Mouse (Mus musculus) frontal cortex, adult 2 months (tissue): ENCODE data around the gene Myb. TPM values are rescaled to one million over a fixed set of nuclear protein-coding genes. Genes with fewer than 3 reads are reported as not detected.

Source experiments
- DNase-seq, 2 experiments: peaks; one replicate each; pipeline ENCODE4 v3.0.0; 2022; ENCODE audit warnings: low spot score in 1 of 2; ENCODE audit errors: extremely low spot score in 1 of 2
- polyA plus RNA-seq: library from polyadenylated mRNA; depleted of rRNA; stranded (reverse); fragments of >200 nt; gene quantifications from 2 replicates; pipeline ENCODE4 v1.2.3, GENCODE M21; 2012

Myb gene
- polyA plus RNA-seq, 1 experiment, result 0.24 TPM

GRCm38 (mm10) chr10:21144627-21145504 lies 15.9 kb downstream of the Myb start:
- DNase-seq, result peak; percentile 56 to 83

GRCm38 (mm10) chr10:21135297-21135696 lies 25.5 kb downstream of the Myb start:
- no peak for DNase-seq

GRCm38 (mm10) chr10:21130901-21131493 lies 29.8 kb downstream of the Myb start:
- no peak for DNase-seq

- no peak for DNase-seq
Measured at GRCm38 (mm10) chr10:21128086-21128611, 32.6 kb downstream of the Myb start.

- no peak for DNase-seq
Measured at GRCm38 (mm10) chr10:21118341-21118740, 42.4 kb downstream of the Myb start.

GRCm38 (mm10) chr10:21114459-21114858 lies 46.3 kb downstream of the Myb start:
- no peak for DNase-seq

- DNase-seq, result no peak
Measured at GRCm38 (mm10) chr10:21112689-21113088, 48.1 kb downstream of the Myb start.

GRCm38 (mm10) chr10:21109337-21110056 lies 51.3 kb downstream of the Myb start:
- DNase-seq, result no peak

GRCm38 (mm10) chr10:21108796-21109195 lies 52.0 kb downstream of the Myb start:
- no peak for DNase-seq

- DNase-seq, result no peak
Measured at GRCm38 (mm10) chr10:21108182-21108581, 52.6 kb downstream of the Myb start.

- DNase-seq, result no peak
Measured at GRCm38 (mm10) chr10:21105206-21105605, 55.6 kb downstream of the Myb start.

GRCm38 (mm10) chr10:21102689-21103088 lies 58.1 kb downstream of the Myb start:
- DNase-seq, result no peak

GRCm38 (mm10) chr10:21101948-21102347 lies 58.8 kb downstream of the Myb start:
- no peak for DNase-seq

- DNase-seq, result no peak
Measured at GRCm38 (mm10) chr10:21100646-21101249, 60.0 kb downstream of the Myb start.

- DNase-seq, result no peak
Measured at GRCm38 (mm10) chr10:21099515-21099914, 61.3 kb downstream of the Myb start.

- DNase-seq, result no peak
Measured at GRCm38 (mm10) chr10:21095541-21095940, 65.2 kb downstream of the Myb start.

- DNase-seq, result no peak
Measured at GRCm38 (mm10) chr10:21094896-21095295, 65.9 kb downstream of the Myb start.

GRCm38 (mm10) chr10:21093301-21093700 lies 67.5 kb downstream of the Myb start:
- DNase-seq, result no peak

- no peak for DNase-seq
Measured at GRCm38 (mm10) chr10:21092501-21093270, 68.1 kb downstream of the Myb start.
